Mouse (Mus musculus) forebrain, embryonic 16.5 days (tissue): ENCODE measurements at regions not wholly inside any gene's neighbourhood (a gene's known extent, or its start where the extent isn't known, plus 50 kb on each side); places are given as distances from the start of the nearest gene placed in this dataset.
"Not testable (repeated sequence)": the region's sequence is repeated elsewhere in the genome, so short reads cannot be mapped to it uniquely, and the experiment has no call there.

Experiments used
- ATAC-seq: fragments of 200-750 bp; cut with Nextera tagmentation; 2 replicates; pipeline ENCODE4 v1.8.0; 2017; ENCODE audit warnings: mild to moderate bottlenecking, moderate library complexity
- H3K27ac ChIP-seq: fragments of 300-500 bp; sonication (generic); 2 replicates; pipeline ENCODE4 v1.5.1; 2014; ENCODE audit warnings: low read length, control low read depth
- H3K27me3 ChIP-seq: fragments of 300-500 bp; sonication (generic); replicated peaks from 2 replicates; pipeline ENCODE4 v1.6.1; 2014; ENCODE audit warnings: low read length; ENCODE audit not compliant: control insufficient read depth, insufficient read depth
- H3K36me3 ChIP-seq: fragments of 300-500 bp; sonication (generic); 2 replicates; pipeline ENCODE4 v1.6.1; 2014; ENCODE audit not compliant: control insufficient read depth, insufficient read depth
- H3K4me1 ChIP-seq: fragments of 300-500 bp; sonication (generic); replicated peaks from 2 replicates; pipeline ENCODE4 v1.6.1; 2014; ENCODE audit warnings: low read length; ENCODE audit not compliant: control insufficient read depth, insufficient read depth
- H3K4me2 ChIP-seq: fragments of 300-500 bp; sonication (generic); 2 replicates; pipeline ENCODE4 v1.6.1; 2014; ENCODE audit warnings: mild to moderate bottlenecking, low read length, control low read depth
- H3K4me3 ChIP-seq: fragments of 300-500 bp; sonication (generic); replicated peaks from 2 replicates; pipeline ENCODE4 v1.5.1; 2014; ENCODE audit warnings: mild to moderate bottlenecking, low read length, control low read depth
- H3K9ac ChIP-seq: fragments of 300-500 bp; sonication (generic); replicated peaks from 2 replicates; pipeline ENCODE4 v1.6.1; 2014; ENCODE audit warnings: low read depth, low read length, control low read depth
- H3K9me3 ChIP-seq: fragments of 300-500 bp; sonication (generic); 2 replicates; pipeline ENCODE4 v1.6.1; 2016; ENCODE audit warnings: low read length; ENCODE audit not compliant: control insufficient read depth
- WGBS: fragments of 180-500 bp; shearing (Covaris S2); extraction: QIAGEN DNeasy Blood & Tissue Kit; methylation state at CpG from one replicate; pipeline ENCODE4 v1.1.7; 2014; 5-methylcytosine and 5-hydroxymethylcytosine counted together

GRCm38 (mm10) chr19:35819626-35820025 is 237.7 kb downstream of the Htr7 start:
- no peak for ATAC-seq
- WGBS = 93% methylated on average over 1 of the region's 1 CpGs
- H3K27ac ChIP-seq = no peak overlapping the region
- H3K4me3 ChIP-seq = no peak overlapping the region
- H3K4me1 ChIP-seq = no peaks in the 10 kb centered on the region
- H3K36me3 ChIP-seq = no peaks in the 10 kb centered on the region
- H3K9ac ChIP-seq = no peak overlapping the region
- H3K4me2 ChIP-seq = no peak overlapping the region
- no peaks in the 10 kb centered on the region for H3K9me3 ChIP-seq
- no peaks in the 10 kb centered on the region for H3K27me3 ChIP-seq

GRCm38 (mm10) chr19:35794661-35795060 is 262.6 kb downstream of the Htr7 start:
- Histone ChIP-seq H3K36me3 (no peaks in the 10 kb centered on the region), H3K4me3 (no peak overlapping the region), H3K9ac (no peak overlapping the region), H3K27me3 (no peaks in the 10 kb centered on the region), H3K4me1 (no peaks in the 10 kb centered on the region), H3K9me3 (no peaks in the 10 kb centered on the region), H3K4me2 (no peak overlapping the region), H3K27ac (no peak overlapping the region)
- 86% methylated on average over 3 of the region's 3 CpGs for WGBS
- no peak for ATAC-seq

DNA sequence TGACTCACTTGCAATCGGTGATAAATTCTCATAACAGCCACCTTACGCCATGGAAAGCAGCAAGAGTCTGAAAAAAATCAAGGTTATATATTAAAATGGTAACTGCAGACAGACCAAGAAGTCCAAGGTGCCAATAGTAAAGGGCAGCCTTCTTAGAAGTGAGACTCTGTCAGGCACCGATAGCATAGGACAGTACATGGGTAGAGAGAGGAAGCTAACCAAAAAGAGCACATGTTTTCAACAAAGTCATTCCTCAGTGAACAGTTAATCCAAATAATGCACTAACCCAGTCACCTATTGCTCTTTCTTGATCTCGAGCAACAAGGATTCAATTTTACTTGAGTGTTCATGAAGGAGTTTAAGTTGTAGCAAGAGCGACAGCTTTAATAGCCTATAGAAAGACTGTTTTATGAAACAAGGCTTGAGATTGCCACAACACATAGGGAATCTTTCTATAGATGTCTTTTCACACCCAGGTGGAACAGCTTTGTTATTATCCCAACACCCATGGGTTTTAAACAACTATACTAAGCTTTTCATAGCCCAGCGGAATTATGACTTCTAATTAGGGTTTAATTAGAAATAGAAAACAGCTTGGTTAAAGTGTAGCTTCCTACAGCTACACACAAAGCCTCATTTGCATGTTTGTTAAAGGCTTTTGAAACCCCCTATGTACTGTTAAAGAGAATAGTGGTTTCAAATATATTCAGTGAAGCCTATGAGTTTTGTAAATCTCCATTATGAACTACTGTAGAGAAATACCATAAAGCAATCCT is 269.9 kb downstream of the Htr7 start:
- Histone ChIP-seq H3K9ac (no peak overlapping the region), H3K4me3 (no peak overlapping the region), H3K27me3 (no peaks in the 10 kb centered on the region), H3K27ac (no peak overlapping the region), H3K36me3 (no peaks in the 10 kb centered on the region), H3K4me1 (no peaks in the 10 kb centered on the region), H3K4me2 (no peak overlapping the region), H3K9me3 (no peaks in the 10 kb centered on the region)
- WGBS = 67% methylated on average over 6 of the region's 6 CpGs
- no peak for ATAC-seq

DNA sequence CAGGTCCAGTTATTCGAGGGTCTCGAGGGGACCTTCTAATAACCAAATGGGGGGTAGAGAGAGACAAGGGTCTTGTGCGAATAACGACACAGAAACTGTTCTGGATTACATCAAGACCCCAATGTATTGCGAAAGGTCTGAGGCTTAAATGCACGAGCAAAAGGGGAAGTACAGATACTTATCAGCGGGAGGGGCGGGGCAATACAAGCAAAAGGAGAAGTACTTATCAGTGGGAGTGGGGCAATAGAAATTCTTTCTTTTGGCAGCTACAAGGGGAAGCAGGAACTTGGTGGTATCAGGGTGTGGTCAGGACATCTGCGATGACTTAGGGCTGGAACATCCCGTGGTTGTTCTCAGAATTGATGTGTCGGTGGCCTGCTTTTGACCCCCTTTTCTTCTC is 295.6 kb downstream of the Htr7 start:
- H3K9ac ChIP-seq, ATAC-seq, H3K27me3 ChIP-seq, H3K4me3 ChIP-seq, H3K9me3 ChIP-seq, H3K36me3 ChIP-seq, H3K27ac ChIP-seq, H3K4me1 ChIP-seq, H3K4me2 ChIP-seq: not testable (repeated sequence)
- 90% methylated on average over 11 of the region's 11 CpGs for WGBS

DNA sequence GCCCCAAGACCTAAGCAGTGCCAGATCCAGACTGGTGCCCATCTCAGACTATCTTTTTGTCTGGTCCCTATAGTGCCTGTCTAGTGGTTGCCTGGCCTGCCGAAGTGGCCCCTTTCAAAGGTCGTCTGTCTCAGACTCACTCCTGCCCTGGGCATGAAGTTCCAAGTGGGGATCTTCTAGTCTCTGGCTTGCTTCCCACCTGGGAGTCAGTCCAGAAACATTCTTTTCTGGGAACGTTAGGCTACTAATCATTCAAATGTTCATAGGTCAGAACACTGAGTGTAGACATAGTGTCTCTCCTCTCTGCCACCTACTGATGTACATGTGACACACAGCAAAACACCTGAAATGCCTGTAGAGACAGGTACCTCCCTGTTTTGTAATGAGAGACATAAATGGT is 297.6 kb downstream of the Htr7 start:
- 80% methylated on average over 3 of the region's 3 CpGs for WGBS
- H3K4me2 ChIP-seq = no peak overlapping the region
- H3K9me3 ChIP-seq = no peaks in the 10 kb centered on the region
- H3K27ac ChIP-seq = no peak overlapping the region
- no peaks in the 10 kb centered on the region for H3K27me3 ChIP-seq
- H3K4me3 ChIP-seq = no peak overlapping the region
- no peak for ATAC-seq
- H3K36me3 ChIP-seq = no peaks in the 10 kb centered on the region
- H3K4me1 ChIP-seq = no peaks in the 10 kb centered on the region
- no peak overlapping the region for H3K9ac ChIP-seq

DNA sequence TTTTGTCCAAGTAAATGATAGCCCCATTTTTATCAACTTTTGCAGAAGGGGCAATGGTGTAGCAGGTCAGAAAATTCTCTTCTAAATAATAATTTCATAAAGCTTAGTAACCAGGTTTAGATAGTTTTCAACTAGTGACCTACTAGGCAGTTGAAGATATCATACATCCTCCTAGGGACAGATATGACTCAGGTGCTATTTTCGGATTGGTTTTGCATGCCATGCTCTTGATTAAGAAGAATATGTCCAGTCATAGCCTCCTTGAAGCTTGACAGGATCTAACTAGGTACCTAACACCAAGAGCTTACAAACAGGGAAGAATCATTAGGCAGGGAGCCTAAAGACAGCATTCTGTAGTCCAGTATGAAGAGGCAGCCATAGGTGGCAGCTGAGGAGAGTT is 301.8 kb downstream of the Htr7 start:
- Histone ChIP-seq H3K27me3 (no peaks in the 10 kb centered on the region), H3K27ac (no peak overlapping the region), H3K4me1 (no peaks in the 10 kb centered on the region), H3K9ac (no peak overlapping the region), H3K36me3 (no peaks in the 10 kb centered on the region), H3K4me2 (no peak overlapping the region), H3K4me3 (no peak overlapping the region), H3K9me3 (no peaks in the 10 kb centered on the region)
- WGBS = 84% methylated on average over 1 of the region's 1 CpGs
- no peak for ATAC-seq

- Histone ChIP-seq H3K9ac (no peak overlapping the region), H3K27me3 (no peaks in the 10 kb centered on the region)
- 74% methylated on average over 4 of the region's 4 CpGs for WGBS
Measured at GRCm38 (mm10) chr19:35735754-35736153, 321.6 kb downstream of the Htr7 start.

DNA sequence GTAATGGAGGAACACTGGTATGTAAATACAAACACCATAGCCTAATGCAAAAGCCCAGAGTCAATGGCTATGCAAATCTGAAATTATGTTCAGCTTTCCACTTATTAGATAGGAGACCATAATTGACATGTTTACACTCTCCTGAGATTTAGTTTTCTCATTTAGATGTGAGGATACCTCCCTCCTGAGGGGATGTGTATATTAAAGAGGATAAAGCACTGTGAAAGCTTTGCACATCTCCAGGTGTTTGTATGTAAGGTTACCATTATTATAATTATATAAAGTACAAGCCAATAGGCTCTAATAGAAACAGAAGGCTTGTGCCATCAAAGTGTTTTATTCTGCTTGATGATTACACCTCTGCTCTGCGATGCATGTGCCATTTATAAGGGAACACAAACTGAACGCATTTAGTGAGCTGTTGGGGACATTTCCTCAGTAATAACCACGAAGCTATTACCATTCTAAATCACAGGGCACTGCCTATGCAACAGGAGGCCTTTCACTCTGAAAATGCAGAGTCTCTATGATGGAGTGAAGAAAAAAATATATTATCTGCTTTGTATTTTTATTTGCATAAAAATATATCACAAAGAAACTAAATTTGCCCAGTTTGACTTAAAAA is 328.8 kb downstream of the Htr7 start:
- no peak overlapping the region for H3K4me2 ChIP-seq
- H3K9ac ChIP-seq = no peak overlapping the region
- H3K4me3 ChIP-seq = no peak overlapping the region
- WGBS = 81% methylated on average over 3 of the region's 3 CpGs
- no peak for ATAC-seq
- no peaks in the 10 kb centered on the region for H3K36me3 ChIP-seq
- no peak overlapping the region for H3K27ac ChIP-seq
- H3K27me3 ChIP-seq = no peaks in the 10 kb centered on the region
- no peaks in the 10 kb centered on the region for H3K9me3 ChIP-seq
- H3K4me1 ChIP-seq = no peaks in the 10 kb centered on the region

More at GRCm38 (mm10) chr19:35735754-35736153, 321.6 kb downstream of the Htr7 start:
- H3K9me3 ChIP-seq = no peaks in the 10 kb centered on the region
- no peaks in the 10 kb centered on the region for H3K4me1 ChIP-seq
- H3K27ac ChIP-seq = no peak overlapping the region
- no peak for ATAC-seq
- no peaks in the 10 kb centered on the region for H3K36me3 ChIP-seq
- no peak overlapping the region for H3K4me3 ChIP-seq
- no peak overlapping the region for H3K4me2 ChIP-seq
